Mouse (Mus musculus) lung, embryonic 14.5 days (tissue): ENCODE results near the gene Asic3. TPM values are rescaled to one million over a fixed set of nuclear protein-coding genes. Genes with fewer than 3 reads are reported as not detected.

Source experiments
- ATAC-seq: fragments of 200-750 bp; cut with Nextera tagmentation; 2 replicates; pipeline ENCODE4 v1.8.0; 2017; ENCODE audit warnings: mild to moderate bottlenecking, moderate TSS enrichment, moderate library complexity; ENCODE audit not compliant: insufficient read depth
- DNase-seq: peaks from one replicate; pipeline ENCODE4 v3.0.0-alpha.2; 2015
- H3K27ac ChIP-seq: fragments of 300-500 bp; sonication (generic); 2 replicates; pipeline ENCODE4 v1.5.1; 2014; ENCODE audit warnings: low read depth, mild to moderate bottlenecking, moderate library complexity
- H3K27me3 ChIP-seq: fragments of 300-500 bp; sonication (generic); 2 replicates; pipeline ENCODE4 v1.6.1; 2014; ENCODE audit warnings: low read length, control low read depth; ENCODE audit not compliant: insufficient read depth
- H3K36me3 ChIP-seq: fragments of 300-500 bp; sonication (generic); 2 replicates; pipeline ENCODE4 v1.6.1; 2014; ENCODE audit warnings: control low read depth; ENCODE audit not compliant: insufficient read depth
- H3K4me1 ChIP-seq: fragments of 300-500 bp; sonication (generic); 2 replicates; pipeline ENCODE4 v1.6.1; 2014; ENCODE audit warnings: antibody characterized with exemption, control low read depth; ENCODE audit not compliant: insufficient read depth
- H3K4me2 ChIP-seq: fragments of 300-500 bp; sonication (generic); 2 replicates; pipeline ENCODE4 v1.6.1; 2014; ENCODE audit warnings: mild to moderate bottlenecking
- H3K4me3 ChIP-seq: fragments of 300-500 bp; sonication (generic); 2 replicates; pipeline ENCODE4 v1.5.1; 2014; ENCODE audit warnings: low read depth, low read length
- H3K9ac ChIP-seq: fragments of 300-500 bp; sonication (generic); 2 replicates; pipeline ENCODE4 v1.6.1; 2014
- H3K9me3 ChIP-seq: fragments of 300-500 bp; sonication (generic); 2 replicates; pipeline ENCODE4 v1.6.1; 2016; ENCODE audit warnings: low read depth, low read length, control low read depth
- CTCF ChIP-seq: IDR thresholded peaks from 2 replicates; pipeline ENCODE4 v1.5.1; 2016; ENCODE audit warnings: antibody characterized with exemption, low read depth
- WGBS: fragments of 180-500 bp; shearing (Covaris S2); extraction: QIAGEN DNeasy Blood & Tissue Kit; methylation state at CpG from one replicate; pipeline ENCODE4 v1.1.7; 2014; 5-methylcytosine and 5-hydroxymethylcytosine counted together
- polyA plus RNA-seq: library from polyadenylated mRNA; unstranded; fragments of >200 nt; fragmentation: Nextera tagmentation; extraction: Ambion mirVana; gene quantifications from 2 replicates; pipeline ENCODE4 v1.2.1, GENCODE M21; 2014

Asic3 gene
- polyA plus RNA-seq, 1 experiment from 2014 or later: not detected

DNA sequence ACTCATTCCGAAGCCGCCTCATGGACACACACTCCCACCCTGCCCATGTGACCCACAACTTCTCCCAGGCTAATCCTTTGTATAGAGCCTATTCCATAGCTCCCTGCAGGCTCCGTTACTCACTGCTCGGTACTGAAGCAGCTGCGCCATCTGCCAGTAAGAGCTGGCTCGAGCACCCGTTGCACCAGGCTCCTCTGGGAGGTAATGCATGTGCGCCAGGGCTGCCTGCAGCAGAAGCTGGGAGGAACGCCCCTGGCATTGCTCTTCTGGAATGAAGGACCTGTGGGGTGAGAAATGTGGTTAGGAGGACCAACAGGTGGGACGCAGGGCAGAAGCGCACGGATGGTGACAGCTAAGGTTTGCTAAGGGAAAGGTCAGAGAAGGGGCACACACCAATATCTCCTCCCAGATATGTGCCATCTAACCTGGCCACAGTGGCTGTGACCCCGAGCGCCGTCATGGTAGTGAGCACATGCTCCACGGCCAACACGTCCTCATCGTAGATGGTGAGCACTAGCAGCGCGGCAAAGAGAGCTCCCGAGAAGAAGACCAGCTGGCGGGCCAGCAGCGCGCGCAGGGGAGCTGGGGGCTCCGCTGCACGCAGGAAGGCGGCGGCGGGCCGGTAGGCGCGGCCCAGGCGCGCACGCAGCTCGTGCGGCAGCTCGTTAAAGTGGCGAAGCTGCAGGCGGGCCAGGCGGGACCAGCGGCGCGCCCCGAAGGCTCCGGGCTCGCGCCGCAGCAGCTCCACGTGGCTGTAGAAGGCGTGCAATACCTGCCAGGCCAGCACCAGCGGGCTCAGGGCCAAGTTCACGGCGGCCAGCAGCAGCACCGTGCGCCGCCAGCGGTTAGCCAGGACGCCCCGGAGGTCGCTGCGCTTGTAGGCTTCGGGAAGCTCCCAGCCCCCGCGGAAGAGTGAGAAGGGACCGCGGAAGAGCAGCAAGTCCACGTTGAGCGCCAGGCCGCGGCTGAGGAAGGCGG, 25.6 kb upstream of the Asic3 start:
- no peaks in the 10 kb centered on the region for H3K36me3 ChIP-seq
- H3K9ac ChIP-seq: peak overlapping the region; percentile 49
- H3K27ac ChIP-seq: no peak overlapping the region
- DNase-seq (peak; percentile 77), ATAC-seq (peak; percentile 52)
- H3K4me2 ChIP-seq: peak overlapping the region; percentile 96
- H3K9me3 ChIP-seq: no peaks in the 10 kb centered on the region
- 1% methylated on average over 73 of the region's 73 CpGs for WGBS
- TF ChIP-seq CTCF: peak; percentile 39
- H3K4me1 ChIP-seq: 0 out of 2 replicates have a peak, but pooled peaks cover 4% of the 10 kb centered on the region
- peak overlapping the region; percentile 47 for H3K4me3 ChIP-seq
- peaks cover 32% of the 10 kb centered on the region for H3K27me3 ChIP-seq

DNA sequence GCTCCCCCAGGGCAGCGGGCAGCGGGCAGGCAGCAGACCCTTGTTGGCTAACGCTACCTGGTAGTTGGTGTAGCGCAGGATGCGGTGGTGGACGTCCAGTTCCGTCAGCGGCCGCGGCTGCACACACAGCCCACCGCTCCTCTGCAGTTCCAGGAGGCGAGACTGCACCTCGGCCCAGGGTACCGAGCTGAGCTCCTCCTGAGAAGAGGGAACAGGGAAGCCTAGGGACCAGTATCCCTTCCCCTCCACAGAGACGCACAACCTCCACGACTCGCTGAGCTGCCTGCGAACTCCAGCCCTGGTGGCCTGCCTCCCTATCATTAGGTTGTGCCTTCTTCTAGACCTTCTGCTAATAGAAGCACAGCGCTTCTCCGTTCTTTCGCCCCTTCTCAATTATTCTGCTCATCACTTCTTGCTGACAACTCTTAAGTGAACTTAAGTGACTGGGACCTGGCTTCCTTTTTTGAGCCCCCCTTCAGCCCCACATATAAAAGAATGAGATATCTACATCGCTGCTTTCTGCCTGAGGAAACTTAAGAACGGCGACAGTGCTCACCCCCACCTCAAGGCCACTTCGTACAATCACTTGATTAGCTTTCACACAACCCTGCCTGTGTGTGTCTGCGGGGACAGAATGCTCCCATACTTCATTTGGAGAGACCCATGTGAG, 24.8 kb upstream of the Asic3 start:
- ATAC-seq (no peak), DNase-seq (no peak)
- Histone ChIP-seq H3K4me3 (peak overlapping the region; percentile 47), H3K36me3 (no peaks in the 10 kb centered on the region), H3K9me3 (no peaks in the 10 kb centered on the region), H3K4me1 (0 out of 2 replicates have a peak, but pooled peaks cover 4% of the 10 kb centered on the region), H3K4me2 (peak overlapping the region; percentile 96), H3K9ac (peak overlapping the region; percentile 49), H3K27ac (no peak overlapping the region), H3K27me3 (peaks cover 32% of the 10 kb centered on the region)
- 20% methylated on average over 26 of the region's 26 CpGs for WGBS
- TF ChIP-seq CTCF: no peak

DNA sequence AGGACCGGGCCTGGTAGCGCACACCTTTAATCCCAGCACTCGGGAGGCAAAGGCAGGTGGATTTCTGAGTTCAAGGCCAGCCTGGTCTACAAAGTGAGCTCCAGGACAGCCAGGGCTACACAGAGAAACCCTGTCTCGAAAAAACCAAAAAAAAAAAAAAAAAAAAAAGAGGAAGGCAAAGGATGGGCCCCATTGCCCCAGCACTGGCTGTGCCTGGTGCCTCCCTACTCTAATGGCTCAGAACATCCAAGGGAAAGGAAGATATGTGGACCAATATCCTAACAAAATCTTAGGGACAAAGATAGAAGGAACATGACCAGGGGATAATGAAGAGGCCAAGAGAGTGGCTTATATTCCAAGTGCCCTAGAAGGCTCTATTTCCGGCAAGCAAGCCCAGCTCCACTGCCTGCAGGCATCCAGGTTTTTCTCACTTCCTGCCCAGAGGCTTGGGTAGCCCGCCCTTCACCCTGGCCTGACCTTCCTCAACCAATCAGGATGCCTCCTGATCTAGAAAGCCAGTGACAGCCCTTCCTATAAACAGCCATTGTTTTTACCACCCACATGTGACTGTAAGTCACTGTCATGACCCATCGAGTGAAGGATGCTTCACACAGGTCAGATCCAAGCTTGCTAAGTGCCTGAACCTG, 24.1 kb upstream of the Asic3 start:
- peak; percentile 59 for DNase-seq
- peaks cover 32% of the 10 kb centered on the region for H3K27me3 ChIP-seq
- no peak overlapping the region for H3K4me3 ChIP-seq
- no peaks in the 10 kb centered on the region for H3K9me3 ChIP-seq
- no peaks in the 10 kb centered on the region for H3K36me3 ChIP-seq
- H3K27ac ChIP-seq: no peak overlapping the region
- H3K4me2 ChIP-seq: no peak overlapping the region
- H3K4me1 ChIP-seq: 0 out of 2 replicates have a peak, but pooled peaks cover 4% of the 10 kb centered on the region
- no peak for TF ChIP-seq CTCF
- no peak for ATAC-seq
- WGBS: 51% methylated on average over 6 of the region's 7 CpGs
- H3K9ac ChIP-seq: no peak overlapping the region

DNA sequence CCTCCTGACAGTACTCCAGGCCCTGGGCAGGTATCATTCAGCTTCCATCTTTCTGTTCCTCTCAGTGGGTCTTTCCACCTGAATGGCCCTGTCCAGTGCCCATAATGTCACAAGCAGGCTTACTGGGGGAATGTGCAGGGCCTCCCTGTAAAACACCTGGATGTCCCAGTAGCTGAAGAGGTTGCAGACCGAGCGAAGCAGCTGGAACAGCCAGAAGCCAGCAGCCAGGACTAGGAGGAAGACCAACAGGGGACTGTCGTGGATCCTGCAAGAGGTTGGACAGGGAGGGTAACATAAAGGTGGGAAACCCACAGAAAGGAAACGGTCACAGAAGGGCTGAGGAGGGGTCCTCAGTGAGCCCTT, 23.6 kb upstream of the Asic3 start:
- WGBS: 73% methylated on average over 4 of the region's 4 CpGs

DNA sequence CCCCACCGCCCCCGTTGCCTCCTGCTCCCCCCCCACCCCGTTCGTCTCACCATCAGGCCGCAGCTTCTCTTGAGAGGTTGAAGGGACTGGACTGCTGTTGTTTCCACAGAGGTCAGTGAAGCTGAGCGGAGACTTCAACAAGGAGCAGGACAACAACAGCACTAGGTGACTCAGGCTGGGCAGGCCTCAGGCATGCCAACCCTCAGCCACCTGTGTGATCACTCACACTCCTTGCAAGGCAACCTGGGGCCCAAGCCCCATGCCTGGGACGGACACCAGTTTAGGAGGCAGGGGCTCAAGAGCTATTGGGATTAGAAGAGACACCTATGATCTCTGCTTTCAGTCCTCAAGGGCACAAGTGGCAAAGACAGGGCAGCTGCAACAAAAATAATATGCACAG, 21.3 kb upstream of the Asic3 start, which contains the start of gene Atg9b:
Gene Atg9b (minus strand): TSS at position 280 of the 400 bp plus-strand sequence.
- H3K36me3 ChIP-seq: no peaks in the 10 kb centered on the region
- peaks cover 20% of the 10 kb centered on the region for H3K27me3 ChIP-seq
- no peak for TF ChIP-seq CTCF
- no peak within 1 kb of the TSS for H3K4me3 ChIP-seq
- no peak within 1 kb of the TSS for H3K4me2 ChIP-seq
- H3K9ac ChIP-seq: no peak within 1 kb of the TSS
- ATAC-seq (no peak), DNase-seq (no peak)
- no peaks in the 10 kb centered on the region for H3K9me3 ChIP-seq
- H3K4me1 ChIP-seq: 0 out of 2 replicates have a peak, but pooled peaks cover 4% of the 10 kb centered on the region
- H3K27ac ChIP-seq: no peak within 1 kb of the TSS
- 81% methylated on average over 7 of the region's 7 CpGs for WGBS

More for the DNA sequence above, 23.6 kb upstream of the Asic3 start:
- Histone ChIP-seq H3K36me3 (no peaks in the 10 kb centered on the region), H3K27ac (no peak overlapping the region), H3K9ac (no peak overlapping the region), H3K27me3 (peaks cover 32% of the 10 kb centered on the region), H3K9me3 (no peaks in the 10 kb centered on the region), H3K4me2 (no peak overlapping the region), H3K4me1 (0 out of 2 replicates have a peak, but pooled peaks cover 4% of the 10 kb centered on the region), H3K4me3 (no peak overlapping the region)
- no peak for DNase-seq
- no peak for ATAC-seq
- TF ChIP-seq CTCF: no peak

DNA sequence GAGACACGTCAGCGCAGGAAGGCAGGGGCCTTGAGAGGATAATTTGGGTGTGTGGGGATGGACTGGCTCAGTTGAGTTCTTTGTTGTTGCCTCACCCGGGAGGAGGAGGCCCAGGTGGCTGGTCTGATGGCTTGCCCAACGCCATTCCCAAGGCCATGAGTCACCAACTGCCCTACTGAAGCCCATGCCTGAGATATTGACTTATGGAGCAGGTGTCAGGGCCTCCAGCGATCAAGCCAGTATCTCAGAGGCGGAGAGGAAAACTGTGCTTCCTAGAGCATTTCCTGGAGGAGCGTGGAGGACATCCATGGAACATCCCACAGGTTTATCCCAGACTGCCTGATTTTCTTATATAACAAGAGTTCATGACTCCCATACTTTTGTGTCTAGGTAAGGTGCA, 20.5 kb upstream of the Asic3 start:
- DNase-seq: no peak
- peaks cover 12% of the 10 kb centered on the region for H3K27me3 ChIP-seq
- TF ChIP-seq CTCF: no peak
- no peak overlapping the region for H3K27ac ChIP-seq
- 0 out of 2 replicates have a peak, but pooled peaks cover 4% of the 10 kb centered on the region for H3K4me1 ChIP-seq
- no peaks in the 10 kb centered on the region for H3K36me3 ChIP-seq
- WGBS: 66% methylated on average over 7 of the region's 7 CpGs
- no peak overlapping the region for H3K4me3 ChIP-seq
- H3K9me3 ChIP-seq: no peaks in the 10 kb centered on the region
- no peak for ATAC-seq
- no peak overlapping the region for H3K9ac ChIP-seq
- H3K4me2 ChIP-seq: no peak overlapping the region
